Mouse (Mus musculus) CH12.LX (cell line): ENCODE measurements at regions not wholly inside any gene's neighbourhood (a gene's known extent, or its start where the extent isn't known, plus 50 kb on each side); places are given as distances from the start of the nearest gene placed in this dataset.

ENCODE experiments used
- DNase-seq: peaks from one replicate; pipeline ENCODE4 v3.0.0-alpha.2; 2013; ENCODE audit errors: extremely low read depth
- H3K27ac ChIP-seq: 2 replicates; pipeline ENCODE4 v1.5.1; 2012; ENCODE audit warnings: low read depth, mild to moderate bottlenecking, control low read depth, moderate library complexity; ENCODE audit not compliant: insufficient read depth
- H3K27me3 ChIP-seq: replicated peaks from 2 replicates; pipeline ENCODE3; 2012; ENCODE audit warnings: inconsistent platforms
- H3K36me3 ChIP-seq, 2 experiments: replicated peaks in 1 of 2; 2 replicates each; pipeline versions ENCODE3 to v1.6.1; 2012; ENCODE audit warnings: inconsistent platforms in 1 of 2, low read length in 1 of 2, mild to moderate bottlenecking in 1 of 2, mixed read lengths in 1 of 2, moderate library complexity in 1 of 2; ENCODE audit not compliant: control insufficient read depth in 1 of 2, insufficient read depth in 1 of 2
- H3K4me1 ChIP-seq, 2 experiments: 2 replicates each; pipeline ENCODE4 v1.6.1; 2012; ENCODE audit warnings: inconsistent platforms in 1 of 2, moderate library complexity in 1 of 2; ENCODE audit not compliant: insufficient read depth in 2 of 2, control insufficient read depth in 1 of 2
- H3K4me2 ChIP-seq: 2 replicates; pipeline ENCODE4 v1.6.1; 2012; ENCODE audit warnings: low read depth, mild to moderate bottlenecking, control low read depth; ENCODE audit not compliant: poor library complexity, insufficient read depth, severe bottlenecking
- H3K4me3 ChIP-seq, 3 experiments: fragments of 150-350 bp in 1 of 3; sonication (generic) in 1 of 3; replicated peaks in 1 of 3; 2 replicates each; pipeline versions ENCODE3 to v1.5.1; 2011 to 2012; ENCODE audit warnings: low read depth in 2 of 3, low read length in 2 of 3, mild to moderate bottlenecking in 2 of 3, moderate library complexity in 2 of 3, control low read depth in 1 of 3, improper control_type of control experiment in 1 of 3, inconsistent platforms in 1 of 3, mixed read lengths in 1 of 3; ENCODE audit not compliant: poor library complexity in 1 of 3
- H3K79me2 ChIP-seq: replicated peaks from 2 replicates; pipeline ENCODE4 v1.6.1; 2012; ENCODE audit warnings: mild to moderate bottlenecking, moderate library complexity; ENCODE audit not compliant: control insufficient read depth, poor library complexity, insufficient read depth, severe bottlenecking; ENCODE audit errors: extremely low read depth
- H3K9ac ChIP-seq: 2 replicates; pipeline ENCODE4 v1.6.1; 2012; ENCODE audit warnings: low read depth, mild to moderate bottlenecking, control low read depth, moderate library complexity; ENCODE audit not compliant: insufficient read depth
- H3K9me3 ChIP-seq: replicated peaks from 2 replicates; pipeline ENCODE3; 2012; ENCODE audit warnings: low read length, inconsistent platforms, mixed read lengths
- BHLHE40 ChIP-seq: IDR thresholded peaks from 2 replicates; pipeline ENCODE4 v1.6.1; 2011; ENCODE audit warnings: mild to moderate bottlenecking, low read depth, low read length, improper control_type of control experiment
- CHD1 ChIP-seq: IDR thresholded peaks from 2 replicates; pipeline ENCODE4 v1.6.1; 2012; ENCODE audit warnings: low read depth, low read length, improper control_type of control experiment, inconsistent platforms
- CHD2 ChIP-seq: IDR thresholded peaks from 2 replicates; pipeline ENCODE4 v1.6.1; 2011; ENCODE audit warnings: low read length, improper control_type of control experiment
- CTCF ChIP-seq, 2 experiments: IDR thresholded peaks in 1 of 2; conservative IDR thresholded peaks in 1 of 2; 2 replicates each; pipeline ENCODE4 v1.5.1; 2011 to 2012; ENCODE audit warnings: low read depth in 2 of 2, low read length in 2 of 2, improper control_type of control experiment in 1 of 2, inconsistent platforms in 1 of 2, mild to moderate bottlenecking in 1 of 2, moderate library complexity in 1 of 2
- E2F4 ChIP-seq: IDR thresholded peaks from 2 replicates; pipeline ENCODE4 v1.6.1; 2011; ENCODE audit warnings: low read depth, low read length, improper control_type of control experiment; ENCODE audit not compliant: insufficient replicate concordance
- EP300 ChIP-seq: IDR thresholded peaks from 2 replicates; pipeline ENCODE4 v1.6.1; 2011; ENCODE audit warnings: low read length, improper control_type of control experiment
- ETS1 ChIP-seq: conservative IDR thresholded peaks from 2 replicates; pipeline ENCODE4 v1.6.1; 2012; ENCODE audit warnings: low read depth, mild to moderate bottlenecking, inconsistent platforms, low read length, improper control_type of control experiment, moderate library complexity
- JUN ChIP-seq: IDR thresholded peaks from 2 replicates; pipeline ENCODE4 v1.6.1; 2011; ENCODE audit warnings: low read depth, mild to moderate bottlenecking, low read length, improper control_type of control experiment, moderate library complexity; ENCODE audit not compliant: insufficient read depth
- KAT2A ChIP-seq: IDR thresholded peaks from 2 replicates; pipeline ENCODE4 v1.6.1; 2012; ENCODE audit warnings: low read length, improper control_type of control experiment, inconsistent platforms; ENCODE audit not compliant: insufficient replicate concordance
- MYC ChIP-seq: IDR thresholded peaks from 2 replicates; pipeline ENCODE4 v1.6.1; 2011; ENCODE audit warnings: low read depth, mild to moderate bottlenecking, improper control_type of control experiment, low read length
- PAX5 ChIP-seq: IDR thresholded peaks from 2 replicates; pipeline ENCODE4 v1.6.1; 2012; ENCODE audit warnings: low read length, inconsistent platforms, mixed read lengths
- POLR2AphosphoS2 ChIP-seq: IDR thresholded peaks from 2 replicates; pipeline ENCODE4 v1.6.1; 2011; ENCODE audit warnings: low read depth, low read length, improper control_type of control experiment
- RCOR1 ChIP-seq: conservative IDR thresholded peaks from 2 replicates; pipeline ENCODE4 v1.6.1; 2012; ENCODE audit warnings: low read depth, mild to moderate bottlenecking, inconsistent platforms, low read length, improper control_type of control experiment
- TBP ChIP-seq: conservative IDR thresholded peaks from 2 replicates; pipeline ENCODE4 v1.6.1; 2011; ENCODE audit warnings: low read depth, low read length, improper control_type of control experiment
- TCF12 ChIP-seq: IDR thresholded peaks from 2 replicates; pipeline ENCODE4 v1.6.1; 2014; ENCODE audit warnings: low read depth, mild to moderate bottlenecking, inconsistent platforms, low read length, improper control_type of control experiment
- UBTF ChIP-seq: IDR thresholded peaks from 2 replicates; pipeline ENCODE4 v1.6.1; 2012; ENCODE audit warnings: low read depth, mild to moderate bottlenecking, inconsistent platforms, low read length, improper control_type of control experiment, moderate library complexity
- ZC3H11A ChIP-seq: IDR thresholded peaks from 2 replicates; pipeline ENCODE4 v1.6.1; 2012; ENCODE audit warnings: low read depth, mild to moderate bottlenecking, inconsistent platforms, low read length, improper control_type of control experiment
- ZMIZ1 ChIP-seq: IDR thresholded peaks from 2 replicates; pipeline ENCODE4 v1.6.1; 2012; ENCODE audit warnings: low read depth, mild to moderate bottlenecking, inconsistent platforms, low read length, improper control_type of control experiment
- ZNF384 ChIP-seq: IDR thresholded peaks from 2 replicates; pipeline ENCODE4 v1.6.1; 2012; ENCODE audit warnings: low read depth, low read length, improper control_type of control experiment, inconsistent platforms
- dilution Hi-C: fragments of 300-500 bp; cut with MboI; formaldehyde crosslinking; loops from 2 replicates; pipeline ENCODE4 v1.14.3; 2020; ENCODE audit warnings: low sequenced_read_pairs; ENCODE audit not compliant: extremely low pct_unique_long_range_greater_than_20kb, extremely low pct_ligation_motif_present
- in situ Hi-C: fragments of 300-500 bp; cut with MboI; formaldehyde crosslinking; loops from 3 replicates; pipeline ENCODE4 v1.14.3; 2019; ENCODE audit warnings: low sequenced_read_pairs, low pct_ligation_motif_present, low pct_unique_long_range_greater_than_20kb, mixed read lengths

GRCm38 (mm10) chr13:102312096-102312495 is 381.3 kb upstream of the Cd180 start:
- in situ Hi-C loops = no loop called here

GRCm38 (mm10) chr13:102315921-102316692 is 377.3 kb upstream of the Cd180 start:
- no peak for DNase-seq
- no peak overlapping the region for H3K4me2 ChIP-seq
- dilution Hi-C loops (no loop called here), in situ Hi-C loops (no loop called here)
- H3K9ac ChIP-seq = no peak overlapping the region
- no peaks in the 10 kb centered on the region for H3K36me3 ChIP-seq
- H3K79me2 ChIP-seq = no peaks in the 10 kb centered on the region
- H3K27ac ChIP-seq = no peak overlapping the region
- H3K4me1 ChIP-seq = no peaks in the 10 kb centered on the region
- no peaks in the 10 kb centered on the region for H3K27me3 ChIP-seq
- H3K4me3 ChIP-seq = no peak overlapping the region
- TF ChIP-seq ZMIZ1 (no peak), E2F4 (no peak), CHD2 (no peak), CTCF (conservative IDR thresholded peaks at IDR 0.05 in 1 of 2, IDR thresholded peaks at IDR 0.05 in 1 of 2; ENCODE audit: low read depth in 2 of 2, low read length in 2 of 2) (no peak), ZC3H11A (no peak), EP300 (no peak), KAT2A (no peak), BHLHE40 (no peak), JUN (no peak), UBTF (no peak), RCOR1 (no peak), TBP (no peak), CHD1 (no peak), ETS1 (no peak), MYC (no peak), ZNF384 (no peak)
- no peaks in the 10 kb centered on the region for H3K9me3 ChIP-seq

More at GRCm38 (mm10) chr13:102312096-102312495, 381.3 kb upstream of the Cd180 start:
- Histone ChIP-seq H3K4me2 (no peak overlapping the region), H3K4me3 (no peak overlapping the region), H3K36me3 (no peaks in the 10 kb centered on the region), H3K4me1 (no peaks in the 10 kb centered on the region), H3K27me3 (no peaks in the 10 kb centered on the region), H3K27ac (no peak overlapping the region), H3K79me2 (no peaks in the 10 kb centered on the region), H3K9me3 (no peaks in the 10 kb centered on the region), H3K9ac (no peak overlapping the region)
- DNase-seq = no peak
- dilution Hi-C loops = no loop called here
- no peak for TF ChIP-seq POLR2AphosphoS2
- TF ChIP-seq TBP = no peak
- no peak for TF ChIP-seq EP300
- no peak for TF ChIP-seq PAX5
- TF ChIP-seq CTCF (conservative IDR thresholded peaks at IDR 0.05 in 1 of 2, IDR thresholded peaks at IDR 0.05 in 1 of 2; ENCODE audit: low read depth in 2 of 2, low read length in 2 of 2) = no peak
- no peak for TF ChIP-seq TCF12
- no peak for TF ChIP-seq ZMIZ1
